ENCODE assay signal across 23 mouse cellular contexts in the genomic region with DNA sequence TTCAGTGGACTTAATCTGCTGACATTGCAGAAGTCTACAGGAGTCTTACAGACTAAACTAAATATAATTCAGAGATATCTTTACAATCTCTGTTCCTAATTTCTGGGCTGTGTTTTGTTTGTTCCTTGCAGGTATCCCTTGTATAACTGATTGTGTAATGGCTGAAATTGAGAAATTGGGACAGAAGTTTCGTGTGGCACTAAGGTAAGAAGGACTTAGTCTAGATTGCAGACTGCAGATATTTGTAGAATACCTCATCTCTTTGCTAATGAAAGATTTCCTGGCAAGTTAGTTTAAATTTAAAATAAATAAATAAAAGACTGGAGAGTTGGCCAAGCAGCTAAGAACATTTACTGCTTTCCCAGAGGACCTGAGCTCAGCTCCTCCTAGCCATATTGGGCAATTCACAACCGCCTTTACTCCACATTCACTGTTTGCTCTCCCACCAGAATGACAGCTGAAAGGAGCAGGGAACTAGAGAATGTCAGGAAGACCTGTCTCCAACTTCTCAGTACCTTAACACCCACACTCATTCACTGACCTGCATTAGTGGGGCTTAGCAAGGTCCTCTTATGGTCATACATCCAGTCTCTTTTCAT. TPM values are rescaled to one million over a fixed set of nuclear protein-coding genes. Genes with fewer than 3 reads are reported as not detected.
A peak's percentile ranks its signal among the peaks of the same experiment; 100 is the strongest.
DNase-seq lines count a peak whose midpoint lies in the region; ATAC-seq and TF ChIP-seq lines count a peak whose summit lies in the region.
"Had no signal": no experiment of that assay in that cellular context is flagged by ENCODE, and none has a peak within 500 bp of the region (broad histone marks: within the 10 kb centered on the region; RNA-seq: fewer than 3 reads in every experiment).

No protein-coding gene starts in this region.

- ATAC-seq in liver, postnatal 0 days: peak; percentile 59; the same call in 1 of the 2 replicates
- no peak for ATAC-seq in liver, embryonic 12.5 days
- no peak for ATAC-seq in megakaryocyte, adult 5-6 weeks (ENCODE audit: poor library complexity, severe bottlenecking)
- ATAC-seq: forebrain, embryonic 13.5 days; forebrain, embryonic 16.5 days; intestine, postnatal 0 days had no signal

- peak overlapping the region; percentile 63 for H3K27ac ChIP-seq in liver, postnatal 0 days (ENCODE audit: low read depth)
- H3K27ac ChIP-seq in liver, embryonic 12.5 days: no peak overlapping the region
- H3K27ac ChIP-seq in embryonic facial prominence, embryonic 10.5 days (replicated peaks): no peak overlapping the region
- H3K27ac ChIP-seq: embryonic facial prominence, embryonic 12.5 days; embryonic facial prominence, embryonic 15.5 days; forebrain, embryonic 13.5 days; gastrocnemius, adult 2 months; heart, adult 2 months; hindbrain, embryonic 12.5 days; hindbrain, embryonic 15.5 days had no signal

- peak; percentile 47; the same call in 1 of the 2 replicates for TF ChIP-seq EP300 in liver, postnatal 0 days (IDR thresholded peaks at IDR 0.05; ENCODE audit: low read depth)

- TF ChIP-seq CTCF in liver, postnatal 0 days (IDR thresholded peaks at IDR 0.05; ENCODE audit: low read depth): no peak

- H3K9ac ChIP-seq in liver, postnatal 0 days (replicated peaks): no peak overlapping the region
- no peak overlapping the region for H3K9ac ChIP-seq in liver, embryonic 12.5 days
- H3K9ac ChIP-seq: embryonic facial prominence, embryonic 12.5 days; embryonic facial prominence, embryonic 15.5 days; forebrain, embryonic 13.5 days; hindbrain, embryonic 12.5 days; hindbrain, embryonic 15.5 days had no signal

- WGBS in liver, postnatal 0 days (ENCODE audit: insufficient replicate concordance): 62% methylated on average over 2 of the region's 2 CpGs
- WGBS in liver, embryonic 12.5 days (ENCODE audit: insufficient replicate concordance): 85% methylated on average over 2 of the region's 2 CpGs
- WGBS in embryonic facial prominence, embryonic 10.5 days: 90% methylated on average over 2 of the region's 2 CpGs

- no peak overlapping the region for H3K4me2 ChIP-seq in liver, postnatal 0 days (ENCODE audit: low read depth, low read length)
- no peak overlapping the region for H3K4me2 ChIP-seq in liver, embryonic 12.5 days
- H3K4me2 ChIP-seq: embryonic facial prominence, embryonic 12.5 days; embryonic facial prominence, embryonic 15.5 days; forebrain, embryonic 13.5 days; heart, embryonic 11.5 days; hindbrain, embryonic 12.5 days; hindbrain, embryonic 15.5 days had no signal

- H3K9me3 ChIP-seq in liver, postnatal 0 days (ENCODE audit: low read length): no peaks in the 10 kb centered on the region
- no peaks in the 10 kb centered on the region for H3K9me3 ChIP-seq in liver, embryonic 12.5 days (replicated peaks)
- H3K9me3 ChIP-seq in embryonic facial prominence, embryonic 10.5 days: no peaks in the 10 kb centered on the region
- H3K9me3 ChIP-seq: embryonic facial prominence, embryonic 12.5 days; embryonic facial prominence, embryonic 15.5 days; forebrain, embryonic 13.5 days; hindbrain, embryonic 12.5 days; hindbrain, embryonic 15.5 days had no signal

- DNase-seq in adrenal gland, postnatal 10 days: peak; percentile 16
- no peak for DNase-seq in adrenal gland, postnatal 36 days
- DNase-seq in liver, postnatal 0 days: no peak
- DNase-seq in adipocyte (ENCODE audit: low spot score): peak; percentile 89
- DNase-seq in gonadal fat pad, adult 2 months (ENCODE audit: low read depth): peak; percentile 96
- no peak for DNase-seq in embryonic facial prominence, embryonic 10.5 days (ENCODE audit: low spot score)
- DNase-seq: adrenal gland, adult 8-10 months; cerebellum, adult 11-12 months; cerebellum, adult 8-10 months; cerebellum, postnatal 10 days; gastrocnemius, adult 2 months; gastrocnemius, postnatal 14 days; heart, adult 2 months had no signal

- H3K36me3 ChIP-seq in liver, postnatal 0 days (replicated peaks; ENCODE audit: insufficient read depth, low read length): peaks cover 78% of the 10 kb centered on the region
- H3K36me3 ChIP-seq in liver, embryonic 12.5 days: peaks cover 96% of the 10 kb centered on the region
- peaks cover 96% of the 10 kb centered on the region for H3K36me3 ChIP-seq in embryonic facial prominence, embryonic 10.5 days (replicated peaks)

- no peaks in the 10 kb centered on the region for H3K27me3 ChIP-seq in liver, postnatal 0 days (ENCODE audit: insufficient read depth, low read length)
- H3K27me3 ChIP-seq in liver, embryonic 12.5 days (replicated peaks): no peaks in the 10 kb centered on the region
- no peaks in the 10 kb centered on the region for H3K27me3 ChIP-seq in embryonic facial prominence, embryonic 10.5 days (replicated peaks; ENCODE audit: low read depth, poor library complexity, severe bottlenecking)
- H3K27me3 ChIP-seq: embryonic facial prominence, embryonic 12.5 days; embryonic facial prominence, embryonic 15.5 days; forebrain, embryonic 13.5 days; hindbrain, embryonic 12.5 days; hindbrain, embryonic 15.5 days had no signal

- no peaks in the 10 kb centered on the region for H3K4me1 ChIP-seq in liver, postnatal 0 days (ENCODE audit: insufficient read depth)
- H3K4me1 ChIP-seq in liver, embryonic 12.5 days: no peaks in the 10 kb centered on the region
- H3K4me1 ChIP-seq in embryonic facial prominence, embryonic 10.5 days: no peaks in the 10 kb centered on the region
- H3K4me1 ChIP-seq: embryonic facial prominence, embryonic 12.5 days; embryonic facial prominence, embryonic 15.5 days; forebrain, embryonic 13.5 days; hindbrain, embryonic 12.5 days; hindbrain, embryonic 15.5 days had no signal

- no peak overlapping the region for H3K4me3 ChIP-seq in liver, postnatal 0 days (ENCODE audit: low read depth, low read length)
- H3K4me3 ChIP-seq in liver, embryonic 12.5 days: no peak overlapping the region
- no peak overlapping the region for H3K4me3 ChIP-seq in embryonic facial prominence, embryonic 10.5 days
- H3K4me3 ChIP-seq: embryonic facial prominence, embryonic 12.5 days; embryonic facial prominence, embryonic 15.5 days; forebrain, embryonic 13.5 days; gastrocnemius, adult 2 months; heart, adult 2 months; hindbrain, embryonic 12.5 days; hindbrain, embryonic 15.5 days had no signal

RNA-seq across cellular contexts. Expression of a gene that starts 8.7 kb away (rescaled TPM):
- 10 to 100 TPM; 30.7 to 41.3 TPM for total RNA-seq in adrenal gland, postnatal 10 days (2021)
- total RNA-seq in adrenal gland, postnatal 36 days (2021): 10 to 100 TPM; 34.9 to 36.4 TPM
- 5.2 and 6.9 TPM in 2 replicates for polyA plus RNA-seq in liver, postnatal 0 days (2015; fragmentation: Nextera tagmentation; extraction: Ambion mirVana)
- polyA plus RNA-seq in liver, embryonic 12.5 days (2016; fragmentation: Nextera tagmentation; extraction: Ambion mirVana): 19.1 and 20.2 TPM in 2 replicates
- 37.6 and 42.5 TPM in 2 replicates for polyA plus RNA-seq in gonadal fat pad, adult 2 months (2012; rRNA removed)
- 16.8 and 18.1 TPM in 2 replicates for polyA plus RNA-seq in embryonic facial prominence, embryonic 10.5 days (2016; fragmentation: Nextera tagmentation; extraction: Ambion mirVana)
- total RNA-seq in megakaryocyte, adult 5-6 weeks (2015): 22.0 and 24.6 TPM in 2 replicates
- total RNA-seq in megakaryocyte, adult 5-6 weeks (2017): 34.3 and 34.4 TPM in 2 replicates

RNA-seq across cellular contexts. Expression of a gene that starts 8.7 kb away (rescaled TPM):
- total RNA-seq in adrenal gland, postnatal 10 days (2021): 100 to 1,000 TPM in 1 of 2 experiments, 10 to 100 TPM in 1; 98.8 to 111 TPM
- total RNA-seq in adrenal gland, postnatal 36 days (2021): 10 to 100 TPM; 87.4 to 99.4 TPM
- 66.0 and 74.5 TPM in 2 replicates for polyA plus RNA-seq in liver, postnatal 0 days (2015; fragmentation: Nextera tagmentation; extraction: Ambion mirVana)
- 136 and 138 TPM in 2 replicates for polyA plus RNA-seq in liver, embryonic 12.5 days (2016; fragmentation: Nextera tagmentation; extraction: Ambion mirVana)
- polyA plus RNA-seq in gonadal fat pad, adult 2 months (2012; rRNA removed): 42.6 and 56.9 TPM in 2 replicates
- 191 and 192 TPM in 2 replicates for polyA plus RNA-seq in embryonic facial prominence, embryonic 10.5 days (2016; fragmentation: Nextera tagmentation; extraction: Ambion mirVana)
- 98.7 and 109 TPM in 2 replicates for total RNA-seq in megakaryocyte, adult 5-6 weeks (2015)
- total RNA-seq in megakaryocyte, adult 5-6 weeks (2017): 88.8 and 107 TPM in 2 replicates

RNA-seq across cellular contexts. Expression of a gene that starts 16.8 kb away (rescaled TPM):
- total RNA-seq in adrenal gland, postnatal 10 days (2021): 10 to 100 TPM; 35.3 to 58.0 TPM
- 10 to 100 TPM; 48.5 to 52.1 TPM for total RNA-seq in adrenal gland, postnatal 36 days (2021)
- polyA plus RNA-seq in liver, postnatal 0 days (2015; fragmentation: Nextera tagmentation; extraction: Ambion mirVana): 5.4 and 6.2 TPM in 2 replicates
- 12.4 and 13.7 TPM in 2 replicates for polyA plus RNA-seq in liver, embryonic 12.5 days (2016; fragmentation: Nextera tagmentation; extraction: Ambion mirVana)
- 9.3 and 18.3 TPM in 2 replicates for polyA plus RNA-seq in gonadal fat pad, adult 2 months (2012; rRNA removed)
- 36.5 and 37.9 TPM in 2 replicates for polyA plus RNA-seq in embryonic facial prominence, embryonic 10.5 days (2016; fragmentation: Nextera tagmentation; extraction: Ambion mirVana)
- total RNA-seq in megakaryocyte, adult 5-6 weeks (2015): 40.5 and 44.3 TPM in 2 replicates
- total RNA-seq in megakaryocyte, adult 5-6 weeks (2017): 31.0 and 35.2 TPM in 2 replicates

Comparison
In these comparisons a context has a peak if more than half of its experiments do, and no peak if none do; other contexts are left out.
1. DNase-seq: peak in adrenal gland, postnatal 10 days (single experiment), adipocyte (single experiment) and gonadal fat pad, adult 2 months (single experiment); none in adrenal gland, postnatal 36 days (0 of 2), liver, postnatal 0 days (single experiment) and embryonic facial prominence, embryonic 10.5 days (single experiment).